Mouse (Mus musculus) cerebellum, adult 2 months (tissue): ENCODE measurements around the gene Ikzf3.

Experiments used
- CTCF ChIP-seq: fragments of 200-500 bp; IDR thresholded peaks from 2 replicates; pipeline ENCODE4 v1.5.1; 2011; ENCODE audit warnings: low read depth, mild to moderate bottlenecking, control low read depth, low read length, moderate library complexity, borderline replicate concordance; ENCODE audit not compliant: insufficient read depth
- POLR2A ChIP-seq: fragments of 200-500 bp; IDR thresholded peaks from 2 replicates; pipeline ENCODE4 v1.6.1; 2011; ENCODE audit warnings: low read length, control low read depth, borderline replicate concordance; ENCODE audit not compliant: insufficient read depth

DNA sequence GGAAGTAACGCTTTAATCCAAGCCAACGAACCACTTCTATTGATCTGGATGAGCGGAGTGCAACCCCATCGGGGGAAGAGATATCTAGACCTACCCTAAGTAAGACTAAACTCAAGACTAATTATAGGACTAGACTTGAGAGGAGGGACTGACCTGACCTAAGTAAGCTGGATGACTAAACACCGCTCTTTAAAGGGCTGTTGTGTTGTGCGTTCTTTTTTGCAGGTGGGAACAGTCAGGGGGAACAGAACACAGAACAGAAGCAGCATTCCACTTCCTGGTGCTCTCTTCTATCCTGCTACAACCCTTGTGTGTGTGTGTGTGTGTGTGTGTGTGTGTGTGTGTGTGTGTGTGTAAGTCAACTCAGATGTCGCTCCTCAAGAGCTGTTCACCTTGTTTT, 54.3 kb downstream of the Ikzf3 start:
- TF ChIP-seq CTCF (no peak), POLR2A (no peak)
